Mouse (Mus musculus): Measurements from ENCODE around the gene Chia1.
"Not testable (repeated sequence)": the region's sequence is repeated elsewhere in the genome, so short reads cannot be mapped to it uniquely, and the experiment has no call there.

DNA sequence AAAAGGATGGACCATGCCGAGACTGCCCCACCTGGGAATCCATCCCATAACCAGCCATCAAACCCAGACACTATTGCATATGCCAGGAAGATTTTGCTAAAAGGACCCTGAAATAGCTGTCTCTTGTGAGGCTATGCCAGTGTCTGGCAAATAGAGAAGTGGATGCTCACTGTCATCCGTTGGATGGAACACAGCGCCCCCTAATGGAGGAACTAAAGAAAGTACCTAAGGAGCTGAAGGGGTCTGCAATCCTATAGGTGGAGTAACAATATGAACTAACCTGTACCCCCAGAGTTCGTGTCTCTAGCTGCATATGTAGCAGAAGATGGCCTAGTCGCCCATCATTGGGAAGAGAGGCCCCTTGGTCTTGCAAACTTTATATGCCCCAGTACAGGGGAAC is 45.3 kb upstream of the Chia1 start:
- not testable (repeated sequence) for TF ChIP-seq CTCF (IDR thresholded peaks at IDR 0.05; ENCODE audit: extremely low read depth, insufficient read length, insufficient replicate concordance, low read depth, low read length); POLR2A (IDR thresholded peaks at IDR 0.05; ENCODE audit: low read depth, low read length)
